Mouse (Mus musculus) bone marrow, adult 2 months (tissue): Measurements from ENCODE around the gene BC107364.

Experiments used
- CTCF ChIP-seq: fragments of 200-500 bp; IDR thresholded peaks from 2 replicates; pipeline ENCODE4 v1.5.1; 2011; ENCODE audit warnings: low read length, control low read depth; ENCODE audit not compliant: control insufficient read depth, insufficient read depth
- POLR2A ChIP-seq: fragments of 200-500 bp; IDR thresholded peaks from 2 replicates; pipeline ENCODE4 v1.6.1; 2011; ENCODE audit warnings: low read depth, mild to moderate bottlenecking, control low read depth, low read length, borderline replicate concordance; ENCODE audit not compliant: control insufficient read depth

- TF ChIP-seq POLR2A (no peak), CTCF (no peak)
Measured at GRCm38 (mm10) chr3:96413581-96414125, 38.5 kb downstream of the BC107364 start.
